Mouse (Mus musculus): Measurements from ENCODE around the gene Smurf1.

DNA sequence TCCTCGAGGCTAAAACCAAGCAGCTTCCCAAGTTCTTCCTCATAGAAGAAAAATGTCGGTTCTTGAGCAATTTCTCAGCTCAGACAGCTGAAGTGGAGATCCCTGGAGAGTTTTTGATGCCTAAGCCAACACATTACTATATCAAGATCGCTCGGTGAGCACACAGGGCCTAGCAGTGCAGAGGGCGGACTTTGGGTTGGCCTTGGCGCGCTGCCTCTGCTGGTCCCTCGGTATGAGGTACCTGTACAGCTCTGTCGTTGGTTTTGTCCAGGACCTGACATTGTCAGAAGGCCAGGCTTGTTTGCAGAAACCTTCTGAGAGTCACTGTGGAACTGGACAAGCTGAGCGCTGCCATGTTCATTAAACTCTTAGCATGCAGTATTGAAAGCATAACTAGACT is 115.7 kb downstream of the Smurf1 start:
- TF ChIP-seq CTCF (IDR thresholded peaks at IDR 0.05; ENCODE audit: low read depth) (no peak), EP300 (optimal IDR thresholded peaks at IDR 0.05) (no peak)
